Comparison of ENCODE assay signal across 12 mouse cellular contexts in the genomic region with DNA sequence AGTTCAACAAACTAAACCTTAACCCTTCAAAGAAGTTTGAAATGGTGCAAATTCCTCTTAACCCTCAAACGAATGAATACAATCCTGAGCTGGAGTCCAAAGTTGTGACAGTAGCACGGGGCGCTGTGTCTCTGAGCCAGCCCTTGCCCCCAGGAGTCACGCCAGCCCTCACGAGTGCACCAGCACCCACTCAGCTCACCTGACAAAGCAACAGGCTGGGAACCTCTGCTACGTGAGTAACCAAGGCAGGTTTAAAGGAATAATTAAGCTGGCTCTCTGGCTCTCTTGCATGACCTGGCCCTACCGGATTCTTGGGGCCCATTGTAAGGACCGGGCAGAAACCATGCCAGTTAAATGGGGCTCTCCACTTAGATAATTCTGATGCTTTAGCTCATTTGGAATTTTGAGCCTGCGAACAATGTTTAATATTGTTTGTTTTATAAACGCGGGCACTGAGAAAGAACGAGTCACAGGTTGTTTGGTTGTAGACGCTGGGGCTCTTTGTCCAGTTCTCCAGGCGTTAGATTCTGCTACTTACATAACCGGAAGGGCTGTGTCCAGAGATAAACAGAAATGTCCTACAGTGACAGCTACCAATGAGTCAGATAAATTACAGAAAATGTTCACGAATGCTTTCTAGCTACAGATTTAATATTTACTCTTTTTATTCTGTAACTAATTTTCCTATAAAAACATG. TPM values are rescaled to one million over a fixed set of nuclear protein-coding genes. Genes with fewer than 3 reads are reported as not detected.
DNase-seq lines count a peak whose midpoint lies in the region; ATAC-seq and TF ChIP-seq lines count a peak whose summit lies in the region.
"Had no signal": no experiment of that assay in that cellular context is flagged by ENCODE, and none has a peak within 500 bp of the region (broad histone marks: within the 10 kb centered on the region; RNA-seq: fewer than 3 reads in every experiment).

No protein-coding gene starts in this region.

- peaks cover 12% of the 10 kb centered on the region for H3K4me1 ChIP-seq in kidney, embryonic 15.5 days
- H3K4me1 ChIP-seq in kidney, embryonic 16.5 days (ENCODE audit: insufficient read depth, low read length), result no peaks in the 10 kb centered on the region; the same call in 1 of the 2 replicates
- H3K4me1 ChIP-seq in liver, embryonic 14.5 days (replicated peaks; ENCODE audit: control insufficient read depth in 2 of 2, insufficient read depth in 2 of 2, low read length in 1 of 2), result peaks cover 0 to 7% of the 10 kb centered on the region in 2 experiments; a peak in 2 of 4 replicates
- H3K4me1 ChIP-seq in stomach, embryonic 14.5 days (ENCODE audit: control insufficient read depth, insufficient read depth, low read length), result peaks cover 13% of the 10 kb centered on the region
- H3K4me1 ChIP-seq in hindbrain, embryonic 12.5 days, result peaks cover 6% of the 10 kb centered on the region; the same call in 1 of the 2 replicates

- ATAC-seq in kidney, embryonic 15.5 days (replicated peaks; ENCODE audit: low FRiP score), result no peak
- ATAC-seq in kidney, embryonic 16.5 days (ENCODE audit: low FRiP score, low TSS enrichment), result no peak
- peak; percentile 61; the same call in 1 of the 2 replicates for ATAC-seq in liver, embryonic 14.5 days (ENCODE audit: insufficient read depth)
- peak; percentile 28; the same call in 1 of the 2 replicates for ATAC-seq in stomach, embryonic 14.5 days (ENCODE audit: insufficient number of reproducible peaks, insufficient read depth, low FRiP score, low read depth)
- ATAC-seq in hindbrain, embryonic 12.5 days (ENCODE audit: low FRiP score), result no peak
- ATAC-seq: activated CD4-positive, CD25-positive, alpha-beta regulatory T cell, adult 4 months; forebrain, postnatal 0 days had no signal

- 64% methylated on average over 16 of the region's 16 CpGs for WGBS in kidney, embryonic 15.5 days
- 58% methylated on average over 16 of the region's 16 CpGs for WGBS in kidney, embryonic 16.5 days
- 36% methylated on average over 16 of the region's 16 CpGs for WGBS in liver, embryonic 14.5 days (ENCODE audit: insufficient replicate concordance)
- WGBS in stomach, embryonic 14.5 days, result 36% methylated on average over 16 of the region's 16 CpGs
- 72% methylated on average over 16 of the region's 16 CpGs for WGBS in hindbrain, embryonic 12.5 days

- H3K4me3 ChIP-seq in kidney, embryonic 15.5 days (replicated peaks), result no peak overlapping the region
- no peak overlapping the region for H3K4me3 ChIP-seq in kidney, embryonic 16.5 days (ENCODE audit: low read length)
- no peak overlapping the region; a peak in 1 of 4 replicates for H3K4me3 ChIP-seq in liver, embryonic 14.5 days (ENCODE audit: insufficient read depth in 1 of 2, low read depth in 2 of 2, low read length in 2 of 2)
- H3K4me3 ChIP-seq in stomach, embryonic 14.5 days (ENCODE audit: low read depth, low read length), result no peak overlapping the region
- H3K4me3 ChIP-seq in hindbrain, embryonic 12.5 days, result no peak overlapping the region

- H3K9me3 ChIP-seq in kidney, embryonic 15.5 days (replicated peaks), result no peaks in the 10 kb centered on the region
- no peaks in the 10 kb centered on the region for H3K9me3 ChIP-seq in kidney, embryonic 16.5 days (ENCODE audit: low read length)
- H3K9me3 ChIP-seq in liver, embryonic 14.5 days (ENCODE audit: control insufficient read depth, low read length), result no peaks in the 10 kb centered on the region
- no peaks in the 10 kb centered on the region for H3K9me3 ChIP-seq in stomach, embryonic 14.5 days (ENCODE audit: control insufficient read depth, low read depth, low read length)
- H3K9me3 ChIP-seq in hindbrain, embryonic 12.5 days (replicated peaks), result no peaks in the 10 kb centered on the region

- no peaks in the 10 kb centered on the region for H3K36me3 ChIP-seq in kidney, embryonic 15.5 days
- no peaks in the 10 kb centered on the region for H3K36me3 ChIP-seq in kidney, embryonic 16.5 days (ENCODE audit: insufficient read depth, low read length)
- no peaks in the 10 kb centered on the region for H3K36me3 ChIP-seq in liver, embryonic 14.5 days (replicated peaks; ENCODE audit: control insufficient read depth, insufficient read depth, low read depth)
- H3K36me3 ChIP-seq in stomach, embryonic 14.5 days (ENCODE audit: control insufficient read depth, insufficient read depth, low read length), result no peaks in the 10 kb centered on the region
- no peaks in the 10 kb centered on the region for H3K36me3 ChIP-seq in hindbrain, embryonic 12.5 days

- H3K9ac ChIP-seq in kidney, embryonic 15.5 days, result no peak overlapping the region
- no peak overlapping the region for H3K9ac ChIP-seq in kidney, embryonic 16.5 days (replicated peaks; ENCODE audit: low read length)
- no peak overlapping the region; the same call in 1 of the 2 replicates for H3K9ac ChIP-seq in liver, embryonic 14.5 days (replicated peaks)
- H3K9ac ChIP-seq in stomach, embryonic 14.5 days (replicated peaks; ENCODE audit: low read depth, low read length), result no peak overlapping the region
- H3K9ac ChIP-seq in hindbrain, embryonic 12.5 days, result no peak overlapping the region
- H3K9ac ChIP-seq: forebrain, postnatal 0 days had no signal

- H3K27me3 ChIP-seq in kidney, embryonic 15.5 days, result no peaks in the 10 kb centered on the region
- H3K27me3 ChIP-seq in kidney, embryonic 16.5 days (ENCODE audit: insufficient read depth, low read length), result no peaks in the 10 kb centered on the region
- H3K27me3 ChIP-seq in liver, embryonic 14.5 days (ENCODE audit: control insufficient read depth, insufficient read depth, low read length), result no peaks in the 10 kb centered on the region
- H3K27me3 ChIP-seq in stomach, embryonic 14.5 days (ENCODE audit: control insufficient read depth, insufficient read depth, low read length), result no peaks in the 10 kb centered on the region
- H3K27me3 ChIP-seq in hindbrain, embryonic 12.5 days, result no peaks in the 10 kb centered on the region
- H3K27me3 ChIP-seq: CH12.LX had no signal

- DNase-seq in c-Kit-positive CD71-positive TER-119-negative erythroid progenitor cells, embryonic 14.5 days (ENCODE audit: low read depth), result peak; percentile 17
- no peak for DNase-seq in liver, embryonic 14.5 days (ENCODE audit: low read depth in 3 of 3, low spot score in 3 of 3)
- no peak for DNase-seq in cerebellum, postnatal 36 days
- no peak for DNase-seq in right cerebral cortex, postnatal 4 days
- DNase-seq: forebrain, postnatal 0 days had no signal

- H3K4me2 ChIP-seq in kidney, embryonic 15.5 days, result no peak overlapping the region
- no peak overlapping the region for H3K4me2 ChIP-seq in kidney, embryonic 16.5 days (replicated peaks; ENCODE audit: low read depth, low read length)
- peak overlapping the region; percentile 36 for H3K4me2 ChIP-seq in liver, embryonic 14.5 days (ENCODE audit: low read depth)
- no peak overlapping the region; the same call in 1 of the 2 replicates for H3K4me2 ChIP-seq in stomach, embryonic 14.5 days (replicated peaks; ENCODE audit: low read depth, low read length)
- H3K4me2 ChIP-seq in hindbrain, embryonic 12.5 days (replicated peaks), result no peak overlapping the region
- H3K4me2 ChIP-seq: heart, embryonic 11.5 days had no signal

- 0 out of 2 replicates have a peak overlapping the region, but pooled peaks have one; percentile 62 for H3K27ac ChIP-seq in kidney, embryonic 15.5 days
- H3K27ac ChIP-seq in kidney, embryonic 16.5 days (ENCODE audit: low read length), result no peak overlapping the region
- no peak overlapping the region for H3K27ac ChIP-seq in liver, embryonic 14.5 days
- H3K27ac ChIP-seq in stomach, embryonic 14.5 days (ENCODE audit: low read length), result peak overlapping the region; percentile 44; the same call in 1 of the 2 replicates
- no peak overlapping the region for H3K27ac ChIP-seq in hindbrain, embryonic 12.5 days

- TF ChIP-seq EP300 in liver, embryonic 14.5 days (IDR thresholded peaks at IDR 0.05; ENCODE audit: low read depth), result no peak

- TF ChIP-seq CTCF in liver, embryonic 14.5 days (IDR thresholded peaks at IDR 0.05; ENCODE audit: low read depth), result no peak

RNA-seq across cellular contexts. Expression of a gene that starts 10.5 kb away (rescaled TPM):
- polyA plus RNA-seq in kidney, embryonic 15.5 days (2015; fragmentation: Nextera tagmentation; extraction: Ambion mirVana), result 9.2 and 9.7 TPM in 2 replicates
- 8.9 and 9.6 TPM in 2 replicates for polyA plus RNA-seq in kidney, embryonic 16.5 days (2015; fragmentation: Nextera tagmentation; extraction: Ambion mirVana)
- 0.93 and 1.3 TPM in 2 replicates for polyA plus RNA-seq in liver, embryonic 14.5 days (2012; rRNA removed)
- polyA plus RNA-seq in liver, embryonic 14.5 days (2014; fragmentation: Nextera tagmentation; extraction: Ambion mirVana), result 0.46 and 0.57 TPM in 2 replicates
- 8.2 and 11.0 TPM in 2 replicates for polyA plus RNA-seq in stomach, embryonic 14.5 days (2014; fragmentation: Nextera tagmentation; extraction: Ambion mirVana)
- polyA plus RNA-seq in hindbrain, embryonic 12.5 days (2016; fragmentation: Nextera tagmentation; extraction: Ambion mirVana), result 12.4 and 13.3 TPM in 2 replicates

Comparison
In these comparisons a context has a peak if more than half of its experiments do, and no peak if none do; other contexts are left out.
1. H3K27ac ChIP-seq: peak in kidney, embryonic 15.5 days (single experiment) and stomach, embryonic 14.5 days (single experiment); none in kidney, embryonic 16.5 days (single experiment), liver, embryonic 14.5 days (single experiment) and hindbrain, embryonic 12.5 days (single experiment).
2. ATAC-seq: peak in liver, embryonic 14.5 days (single experiment) and stomach, embryonic 14.5 days (single experiment); none in kidney, embryonic 15.5 days (single experiment), kidney, embryonic 16.5 days (single experiment) and hindbrain, embryonic 12.5 days (single experiment).